Mouse (Mus musculus): Measurements from ENCODE around the gene Pfdn5. TPM values are rescaled to one million over a fixed set of nuclear protein-coding genes. Genes with fewer than 3 reads are reported as not detected.

The Pfdn5 gene
- polyA plus RNA-seq, 1 experiment, result 239 TPM

- no peak overlapping the region for H3K4me3 ChIP-seq (ENCODE audit: insufficient read depth, low read length)
- H3K27ac ChIP-seq (ENCODE audit: insufficient read depth, low read length), result no peak overlapping the region
- TF ChIP-seq CTCF (IDR thresholded peaks at IDR 0.05; ENCODE audit: borderline replicate concordance, insufficient read depth, low read length) (no peak), POLR2A (IDR thresholded peaks at IDR 0.05; ENCODE audit: low read depth, low read length) (no peak)
- H3K4me1 ChIP-seq (ENCODE audit: control insufficient read depth, insufficient read depth, low read length), result no peaks in the 10 kb centered on the region
Measured at GRCm38 (mm10) chr15:102364678-102365077, 38.8 kb downstream of the Pfdn5 start.

DNA sequence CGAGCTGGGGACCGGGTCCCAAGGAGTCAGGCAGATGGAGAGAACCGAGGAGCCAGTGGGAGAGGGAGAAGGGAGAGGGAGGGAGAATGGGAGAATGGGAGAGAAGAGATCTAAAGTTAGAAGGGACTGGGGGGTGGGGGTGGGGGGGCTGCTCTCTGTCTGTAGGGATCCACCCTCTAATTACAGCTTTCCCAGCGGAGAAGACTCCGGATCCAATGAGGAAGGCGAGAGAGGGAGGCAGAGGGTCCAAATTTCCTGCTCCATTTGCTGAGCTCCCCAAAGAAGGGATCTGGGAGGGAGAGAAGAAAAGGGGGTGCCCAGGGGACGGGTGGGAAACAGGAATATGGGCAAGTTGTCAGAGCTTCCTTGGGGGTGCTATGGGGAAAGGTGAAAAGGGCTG lies 40.3 kb downstream of the Pfdn5 start:
- no peaks in the 10 kb centered on the region for H3K4me1 ChIP-seq (ENCODE audit: control insufficient read depth, insufficient read depth, low read length)
- H3K27ac ChIP-seq (ENCODE audit: insufficient read depth, low read length), result no peak overlapping the region
- no peak overlapping the region for H3K4me3 ChIP-seq (ENCODE audit: insufficient read depth, low read length)
- TF ChIP-seq CTCF (IDR thresholded peaks at IDR 0.05; ENCODE audit: borderline replicate concordance, insufficient read depth, low read length), result no peak
- TF ChIP-seq POLR2A (IDR thresholded peaks at IDR 0.05; ENCODE audit: low read depth, low read length), result no peak

DNA sequence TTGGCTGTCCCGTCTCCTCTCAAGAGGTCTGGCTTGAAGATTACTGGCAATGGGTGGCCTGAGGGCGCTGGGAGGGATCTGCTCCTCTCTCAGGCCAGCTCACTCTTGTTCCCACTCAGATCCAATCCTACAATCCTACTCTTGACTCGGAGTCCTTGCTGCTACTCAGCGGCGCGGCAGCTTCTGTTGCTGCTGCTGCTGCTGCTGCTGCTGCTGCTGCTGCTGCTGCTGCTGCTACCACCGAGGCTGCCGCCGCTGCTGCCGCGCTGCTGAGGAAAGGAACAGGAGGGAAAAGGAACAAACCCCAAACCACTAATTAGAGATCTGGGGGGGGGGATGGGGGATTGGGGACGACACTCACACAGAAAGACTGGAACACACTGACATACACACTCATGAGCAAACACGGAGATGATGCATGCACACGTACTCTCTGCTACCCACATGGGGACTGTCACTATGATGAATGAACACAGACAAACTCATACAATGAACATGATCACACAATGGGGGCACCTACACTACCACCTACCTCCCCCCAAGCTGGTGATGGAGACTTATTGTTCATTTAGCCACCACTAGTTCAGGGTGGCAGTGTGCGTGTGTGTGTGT lies 40.9 kb downstream of the Pfdn5 start, which contains the start of gene Sp7:
Sp7 (minus strand) TSS at position 450 of the 612 bp plus-strand sequence.
- no peaks in the 10 kb centered on the region for H3K4me1 ChIP-seq (ENCODE audit: control insufficient read depth, insufficient read depth, low read length)
- H3K27ac ChIP-seq (ENCODE audit: insufficient read depth, low read length), result no peak within 1 kb of the TSS
- no peak within 1 kb of the TSS for H3K4me3 ChIP-seq (ENCODE audit: insufficient read depth, low read length)
- TF ChIP-seq POLR2A (IDR thresholded peaks at IDR 0.05; ENCODE audit: low read depth, low read length) (no peak), CTCF (IDR thresholded peaks at IDR 0.05; ENCODE audit: borderline replicate concordance, insufficient read depth, low read length) (no peak)

DNA sequence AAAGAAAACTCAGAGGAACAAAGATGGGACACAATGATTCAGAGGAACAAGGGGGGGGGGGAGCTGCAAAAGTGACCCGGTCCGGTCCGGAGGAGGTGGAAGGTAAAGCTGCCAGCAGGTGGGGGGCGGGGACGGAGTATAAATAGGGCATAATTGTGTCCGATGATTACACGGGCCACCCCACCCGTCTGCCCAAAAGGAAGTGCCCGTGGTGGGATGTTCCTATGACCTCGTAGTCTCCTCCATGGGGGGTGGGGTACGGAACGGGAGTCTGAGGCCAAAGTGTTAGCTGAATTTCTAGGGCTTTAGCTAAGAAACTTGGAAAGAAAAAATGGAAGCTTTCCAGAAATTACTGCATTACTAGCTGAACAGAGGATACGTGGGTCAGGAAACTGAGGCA lies 44.1 kb downstream of the Pfdn5 start:
- Histone ChIP-seq H3K4me3 (ENCODE audit: insufficient read depth, low read length) (no peak overlapping the region), H3K4me1 (ENCODE audit: control insufficient read depth, insufficient read depth, low read length) (no peaks in the 10 kb centered on the region), H3K27ac (ENCODE audit: insufficient read depth, low read length) (no peak overlapping the region)
- no peak for TF ChIP-seq POLR2A (IDR thresholded peaks at IDR 0.05; ENCODE audit: low read depth, low read length)
- TF ChIP-seq CTCF (IDR thresholded peaks at IDR 0.05; ENCODE audit: borderline replicate concordance, insufficient read depth, low read length), result no peak

- TF ChIP-seq CTCF (IDR thresholded peaks at IDR 0.05; ENCODE audit: borderline replicate concordance, insufficient read depth, low read length) (no peak), POLR2A (IDR thresholded peaks at IDR 0.05; ENCODE audit: low read depth, low read length) (no peak)
- no peak overlapping the region for H3K4me3 ChIP-seq (ENCODE audit: insufficient read depth, low read length)
- H3K27ac ChIP-seq (ENCODE audit: insufficient read depth, low read length), result no peak overlapping the region
- no peaks in the 10 kb centered on the region for H3K4me1 ChIP-seq (ENCODE audit: control insufficient read depth, insufficient read depth, low read length)
Measured at GRCm38 (mm10) chr15:102370727-102371126, 44.8 kb downstream of the Pfdn5 start.

DNA sequence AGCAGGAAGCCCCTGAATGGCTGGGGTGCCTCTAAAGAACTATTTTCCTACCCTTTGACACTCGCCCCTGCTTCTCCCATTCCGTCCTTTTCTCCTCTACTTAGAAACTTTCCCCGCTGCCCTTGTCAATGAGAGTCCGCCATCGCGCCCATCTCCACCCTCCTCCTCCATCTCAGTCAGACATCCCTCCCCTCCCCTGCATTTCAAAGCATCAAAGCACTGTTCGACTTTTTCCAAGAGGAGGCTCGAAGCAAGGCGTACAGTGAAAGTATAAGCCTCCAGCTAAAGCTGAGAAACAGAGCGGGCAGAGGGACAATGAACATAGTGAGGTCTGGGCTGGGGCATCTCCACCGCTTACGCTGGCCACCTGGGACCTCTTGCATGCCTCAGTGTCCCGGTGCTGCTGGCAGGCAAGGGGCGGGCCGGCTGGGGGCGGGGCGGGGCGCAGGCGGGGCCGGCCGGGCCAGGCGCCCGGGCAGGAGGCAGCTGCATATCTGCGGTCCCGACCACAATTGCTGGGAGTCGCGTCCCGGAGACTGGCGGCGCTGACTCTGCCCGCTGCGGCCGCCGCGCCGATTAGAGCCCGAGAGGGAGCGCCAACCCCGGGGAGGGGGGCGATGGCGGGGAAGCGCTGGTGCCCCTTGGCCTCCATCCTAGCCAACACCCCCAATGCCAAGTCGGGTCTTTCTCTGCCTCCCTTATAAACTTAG lies 50.7 kb downstream of the Pfdn5 start:
- Histone ChIP-seq H3K27ac (ENCODE audit: insufficient read depth, low read length) (peak overlapping the region; percentile 92), H3K4me1 (ENCODE audit: control insufficient read depth, insufficient read depth, low read length) (0 out of 2 replicates have a peak, but pooled peaks cover 6% of the 10 kb centered on the region), H3K4me3 (ENCODE audit: insufficient read depth, low read length) (peak overlapping the region; percentile 38)
- TF ChIP-seq CTCF (IDR thresholded peaks at IDR 0.05; ENCODE audit: borderline replicate concordance, insufficient read depth, low read length) (no peak), POLR2A (IDR thresholded peaks at IDR 0.05; ENCODE audit: low read depth, low read length) (peak; percentile 83)

DNA sequence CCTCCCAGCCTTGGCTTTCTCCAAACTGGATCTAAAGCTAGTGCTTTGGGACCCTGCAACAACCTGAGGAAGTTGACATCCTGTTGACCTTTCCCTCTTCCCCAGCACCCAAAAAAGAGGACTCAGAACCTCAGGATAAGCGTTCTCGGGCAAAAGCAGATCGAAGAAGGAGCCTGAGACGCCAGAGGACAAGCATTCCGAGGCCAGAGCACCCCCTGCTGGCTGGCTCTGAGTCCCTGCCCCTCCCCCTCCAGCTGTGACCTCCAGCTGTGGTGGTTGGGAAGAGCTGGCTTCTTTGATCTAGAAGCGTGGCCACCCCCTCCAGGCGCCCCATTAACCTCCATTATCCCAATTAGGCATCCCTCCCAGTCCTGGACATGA lies 51.2 kb downstream of the Pfdn5 start:
- TF ChIP-seq POLR2A (IDR thresholded peaks at IDR 0.05; ENCODE audit: low read depth, low read length) (0 out of 2 replicates have a peak, but pooled peaks have one; percentile 11), CTCF (IDR thresholded peaks at IDR 0.05; ENCODE audit: borderline replicate concordance, insufficient read depth, low read length) (peak; percentile 83)
- H3K27ac ChIP-seq (ENCODE audit: insufficient read depth, low read length), result peak overlapping the region; percentile 92

GRCm38 (mm10) chr15:102377810-102378262 lies 51.9 kb downstream of the Pfdn5 start:
- Histone ChIP-seq H3K4me3 (ENCODE audit: insufficient read depth, low read length) (no peak overlapping the region), H3K4me1 (ENCODE audit: control insufficient read depth, insufficient read depth, low read length) (0 out of 2 replicates have a peak, but pooled peaks cover 6% of the 10 kb centered on the region), H3K27ac (ENCODE audit: insufficient read depth, low read length) (peak overlapping the region; percentile 92)
- TF ChIP-seq CTCF (IDR thresholded peaks at IDR 0.05; ENCODE audit: borderline replicate concordance, insufficient read depth, low read length), result no peak
- no peak for TF ChIP-seq POLR2A (IDR thresholded peaks at IDR 0.05; ENCODE audit: low read depth, low read length)

More for the DNA sequence above, 51.2 kb downstream of the Pfdn5 start:
- Histone ChIP-seq H3K4me3 (ENCODE audit: insufficient read depth, low read length) (peak overlapping the region; percentile 38), H3K4me1 (ENCODE audit: control insufficient read depth, insufficient read depth, low read length) (0 out of 2 replicates have a peak, but pooled peaks cover 6% of the 10 kb centered on the region)

Other genes with a start within 250 kb of the Pfdn5 start
- gene Tns2, start 225.7 kb upstream of the Pfdn5 start, polyA plus RNA-seq (2011; ENCODE audit: insufficient read length, low read depth, missing spikeins), result 61.8 and 71.1 TPM in 2 replicates
- gene Spryd3, start 189.9 kb upstream of the Pfdn5 start, polyA plus RNA-seq (2011; ENCODE audit: insufficient read length, low read depth, missing spikeins), result 35.5 and 36.0 TPM in 2 replicates
- 43.0 and 55.0 TPM in 2 replicates for gene Igfbp6, start 181.8 kb upstream of the Pfdn5 start, polyA plus RNA-seq (2011; ENCODE audit: insufficient read length, low read depth, missing spikeins)
- 1.3 and 2.6 TPM in 2 replicates for gene Soat2, start 175.6 kb upstream of the Pfdn5 start, polyA plus RNA-seq (2011; ENCODE audit: insufficient read length, low read depth, missing spikeins)
- 40.9 and 49.5 TPM in 2 replicates for gene Zfp740, start 122.9 kb upstream of the Pfdn5 start, polyA plus RNA-seq (2011; ENCODE audit: insufficient read length, low read depth, missing spikeins)
- gene Csad, start 121.4 kb upstream of the Pfdn5 start, polyA plus RNA-seq (2011; ENCODE audit: insufficient read length, low read depth, missing spikeins), result 36.5 and 42.7 TPM in 2 replicates
- gene Itgb7, start 94.2 kb upstream of the Pfdn5 start, polyA plus RNA-seq (2011; ENCODE audit: insufficient read length, low read depth, missing spikeins), result 0.51 TPM in 1 of 2 replicates, not detected in the other
- 70.6 and 91.2 TPM in 2 replicates for gene Rarg, start 68.6 kb upstream of the Pfdn5 start, polyA plus RNA-seq (2011; ENCODE audit: insufficient read length, low read depth, missing spikeins)
- 0.30 TPM in 1 of 2 replicates, not detected in the other for gene Gm9918, start 55.6 kb upstream of the Pfdn5 start, polyA plus RNA-seq (2011; ENCODE audit: insufficient read length, low read depth, missing spikeins)
- 47.3 and 55.8 TPM in 2 replicates for gene Mfsd5, start 46.7 kb upstream of the Pfdn5 start, polyA plus RNA-seq (2011; ENCODE audit: insufficient read length, low read depth, missing spikeins)
- 14.5 and 20.1 TPM in 2 replicates for gene Espl1, start 29.9 kb upstream of the Pfdn5 start, polyA plus RNA-seq (2011; ENCODE audit: insufficient read length, low read depth, missing spikeins)
- gene Myg1, start 5.6 kb downstream of the Pfdn5 start, polyA plus RNA-seq (2011; ENCODE audit: insufficient read length, low read depth, missing spikeins), result 35.7 and 42.8 TPM in 2 replicates
- 107 and 109 TPM in 2 replicates for gene Aaas, start 24.7 kb downstream of the Pfdn5 start, polyA plus RNA-seq (2011; ENCODE audit: insufficient read length, low read depth, missing spikeins)
- gene Sp7, start 41.1 kb downstream of the Pfdn5 start, polyA plus RNA-seq (2011; ENCODE audit: insufficient read length, low read depth, missing spikeins), result 0.52 and 1.1 TPM in 2 replicates
- 42.6 and 51.9 TPM in 2 replicates for gene Sp1, start 80.0 kb downstream of the Pfdn5 start, polyA plus RNA-seq (2011; ENCODE audit: insufficient read length, low read depth, missing spikeins)
- gene Amhr2, start 119.3 kb downstream of the Pfdn5 start, polyA plus RNA-seq (2011; ENCODE audit: insufficient read length, low read depth, missing spikeins), result not detected in 2 replicates
- gene Prr13, start 132.9 kb downstream of the Pfdn5 start, polyA plus RNA-seq (2011; ENCODE audit: insufficient read length, low read depth, missing spikeins), result 127 and 155 TPM in 2 replicates
- gene Pcbp2, start 144.4 kb downstream of the Pfdn5 start, polyA plus RNA-seq (2011; ENCODE audit: insufficient read length, low read depth, missing spikeins), result 653 and 702 TPM in 2 replicates
- gene Gm10337, start 177.6 kb downstream of the Pfdn5 start, polyA plus RNA-seq (2011; ENCODE audit: insufficient read length, low read depth, missing spikeins), result not detected in 2 replicates
- gene Map3k12, start 190.9 kb downstream of the Pfdn5 start, polyA plus RNA-seq (2011; ENCODE audit: insufficient read length, low read depth, missing spikeins), result 19.1 and 20.9 TPM in 2 replicates
- 39.5 and 44.5 TPM in 2 replicates for gene Tarbp2, start 192.1 kb downstream of the Pfdn5 start, polyA plus RNA-seq (2011; ENCODE audit: insufficient read length, low read depth, missing spikeins)
- gene Npff, start 198.8 kb downstream of the Pfdn5 start, polyA plus RNA-seq (2011; ENCODE audit: insufficient read length, low read depth, missing spikeins), result 1.2 and 1.4 TPM in 2 replicates

Measured in embryonic fibroblast, embryonic 13.5 days (primary cell).